Mouse (Mus musculus): ENCODE measurements around the gene Luc7l2. TPM values are rescaled to one million over a fixed set of nuclear protein-coding genes. Genes with fewer than 3 reads are reported as not detected.
"Not testable (repeated sequence)": the region's sequence is repeated elsewhere in the genome, so short reads cannot be mapped to it uniquely, and the experiment has no call there.

Gene Luc7l2
- polyA plus RNA-seq, 1 experiment from 2014 or later: 39.7 TPM

DNA sequence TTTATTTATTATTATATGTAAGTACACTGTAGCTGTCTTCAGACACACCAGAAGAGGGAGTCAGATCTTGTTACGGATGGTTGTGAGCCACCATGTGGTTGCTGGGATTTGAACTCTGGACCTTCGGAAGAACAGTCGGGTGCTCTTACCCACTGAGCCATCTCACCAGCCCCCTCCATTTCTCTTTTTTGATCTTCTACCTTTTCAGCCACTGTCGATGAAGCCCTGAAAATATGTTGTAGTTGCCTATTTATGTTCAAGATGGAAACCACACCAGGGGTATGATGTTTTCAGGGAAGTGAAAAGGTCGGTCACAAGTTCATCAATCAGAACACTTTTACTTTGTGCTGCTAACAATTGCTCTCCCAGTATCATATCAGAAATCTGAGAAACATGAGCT is 7.0 kb upstream of the Luc7l2 start:
- H3K36me3 ChIP-seq: peaks cover 13% of the 10 kb centered on the region
- WGBS: 91% methylated on average over 4 of the region's 5 CpGs
- not testable (repeated sequence) for H3K4me3 ChIP-seq; DNase-seq (ENCODE audit: low spot score); H3K4me1 ChIP-seq; H3K27ac ChIP-seq; H3K27me3 ChIP-seq (ENCODE audit: low read depth, poor library complexity, severe bottlenecking); H3K9me3 ChIP-seq (replicated peaks)

GRCm38 (mm10) chr6:38547005-38547404 is 4.1 kb upstream of the Luc7l2 start:
- H3K36me3 ChIP-seq; H3K27me3 ChIP-seq (ENCODE audit: low read depth, poor library complexity, severe bottlenecking); H3K9me3 ChIP-seq (replicated peaks); DNase-seq (ENCODE audit: low spot score); H3K27ac ChIP-seq; H3K4me1 ChIP-seq; H3K4me3 ChIP-seq: not testable (repeated sequence)
- WGBS: 89% methylated on average over 2 of the region's 2 CpGs

DNA sequence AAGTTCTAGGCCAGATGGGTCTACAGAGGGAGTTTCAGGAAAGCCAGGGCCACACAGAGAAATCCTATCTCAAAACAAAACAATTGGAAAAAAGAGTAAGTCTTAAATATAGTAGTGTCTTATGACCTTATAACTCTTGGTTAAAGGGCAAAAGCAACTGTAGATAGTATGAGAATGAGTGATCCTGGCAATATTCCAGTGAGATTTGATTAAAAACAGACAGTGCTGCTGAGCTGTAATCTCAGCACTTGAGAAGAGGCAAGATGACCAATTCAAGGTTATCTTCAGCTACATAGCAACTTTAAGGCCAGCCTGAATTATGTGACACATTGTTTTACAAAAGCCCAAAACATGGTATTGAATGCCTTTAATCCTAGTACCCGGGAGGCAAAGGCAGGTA is 3.4 kb upstream of the Luc7l2 start:
- no peak overlapping the region for H3K27ac ChIP-seq
- no peak overlapping the region for H3K4me3 ChIP-seq
- H3K36me3 ChIP-seq: no peaks in the 10 kb centered on the region
- H3K9me3 ChIP-seq (replicated peaks): no peaks in the 10 kb centered on the region
- 83% methylated on average over 1 of the region's 1 CpGs for WGBS
- no peaks in the 10 kb centered on the region for H3K27me3 ChIP-seq (ENCODE audit: low read depth, poor library complexity, severe bottlenecking)
- no peak for DNase-seq (ENCODE audit: low spot score)
- H3K4me1 ChIP-seq: no peaks in the 10 kb centered on the region; the same call in 1 of the 2 replicates

GRCm38 (mm10) chr6:38548595-38548994 is 2.5 kb upstream of the Luc7l2 start:
- H3K9me3 ChIP-seq (replicated peaks); H3K4me1 ChIP-seq; H3K36me3 ChIP-seq; H3K4me3 ChIP-seq; H3K27ac ChIP-seq; H3K27me3 ChIP-seq (ENCODE audit: low read depth, poor library complexity, severe bottlenecking); DNase-seq (ENCODE audit: low spot score): not testable (repeated sequence)
- whole genome bisulfite sequencing: 90% methylated on average over 7 of the region's 7 CpGs

- peaks cover 11% of the 10 kb centered on the region for H3K4me1 ChIP-seq
- H3K9me3 ChIP-seq (replicated peaks); H3K27me3 ChIP-seq (ENCODE audit: low read depth, poor library complexity, severe bottlenecking); H3K27ac ChIP-seq; H3K36me3 ChIP-seq; DNase-seq (ENCODE audit: low spot score): not testable (repeated sequence)
- H3K4me3 ChIP-seq: peak overlapping the region; percentile 89
- WGBS: 88% methylated on average over 6 of the region's 6 CpGs
Measured at GRCm38 (mm10) chr6:38549840-38550239, 1.3 kb upstream of the Luc7l2 start.

DNA sequence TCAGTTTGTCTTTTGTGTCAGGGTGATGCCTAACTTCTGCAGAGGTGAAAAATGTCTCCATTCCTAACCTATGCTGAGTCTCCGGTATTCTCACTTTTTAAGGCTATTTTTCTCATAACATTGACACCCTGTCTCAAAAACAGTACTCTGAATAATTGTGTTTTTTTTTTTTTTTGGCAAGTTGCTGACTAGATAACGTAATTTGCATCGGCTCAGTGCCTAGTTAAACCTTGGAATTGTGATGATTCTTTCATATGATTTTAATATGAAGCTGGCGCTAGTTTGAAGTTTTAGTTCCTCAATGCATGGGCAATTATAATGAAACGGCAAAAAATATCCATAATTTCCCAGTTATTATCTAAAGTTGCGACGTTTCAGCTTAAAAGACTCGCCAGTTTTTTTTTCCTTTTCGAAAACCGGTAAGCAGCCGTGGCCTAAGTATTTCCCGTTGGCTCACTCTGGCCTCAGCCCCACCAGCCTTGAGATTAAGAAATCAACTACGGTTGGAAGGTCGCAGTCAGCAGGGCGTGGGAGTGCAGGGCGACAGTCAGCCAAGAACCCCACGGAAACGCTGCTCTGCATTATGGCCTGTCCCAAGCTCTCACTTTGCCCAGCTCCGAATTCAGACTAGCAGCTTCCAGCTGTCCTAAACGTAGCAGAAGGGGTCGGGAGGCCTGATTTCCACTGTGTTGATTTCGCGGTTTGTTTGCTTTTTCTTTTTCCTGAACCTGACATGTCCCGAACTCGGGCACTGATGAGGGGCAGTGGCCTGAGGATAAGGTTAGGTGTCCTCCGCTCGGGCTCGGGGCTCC is 678 bp upstream of the Luc7l2 start:
- H3K9me3 ChIP-seq (replicated peaks): no peaks in the 10 kb centered on the region
- H3K4me3 ChIP-seq: peak overlapping the region; percentile 89
- DNase-seq (ENCODE audit: low spot score): no peak
- H3K36me3 ChIP-seq: peaks cover 7% of the 10 kb centered on the region
- H3K27ac ChIP-seq: peak overlapping the region; percentile 99
- 11% methylated on average over 28 of the region's 28 CpGs for WGBS
- H3K4me1 ChIP-seq: peaks cover 11% of the 10 kb centered on the region
- no peaks in the 10 kb centered on the region for H3K27me3 ChIP-seq (ENCODE audit: low read depth, poor library complexity, severe bottlenecking)

DNA sequence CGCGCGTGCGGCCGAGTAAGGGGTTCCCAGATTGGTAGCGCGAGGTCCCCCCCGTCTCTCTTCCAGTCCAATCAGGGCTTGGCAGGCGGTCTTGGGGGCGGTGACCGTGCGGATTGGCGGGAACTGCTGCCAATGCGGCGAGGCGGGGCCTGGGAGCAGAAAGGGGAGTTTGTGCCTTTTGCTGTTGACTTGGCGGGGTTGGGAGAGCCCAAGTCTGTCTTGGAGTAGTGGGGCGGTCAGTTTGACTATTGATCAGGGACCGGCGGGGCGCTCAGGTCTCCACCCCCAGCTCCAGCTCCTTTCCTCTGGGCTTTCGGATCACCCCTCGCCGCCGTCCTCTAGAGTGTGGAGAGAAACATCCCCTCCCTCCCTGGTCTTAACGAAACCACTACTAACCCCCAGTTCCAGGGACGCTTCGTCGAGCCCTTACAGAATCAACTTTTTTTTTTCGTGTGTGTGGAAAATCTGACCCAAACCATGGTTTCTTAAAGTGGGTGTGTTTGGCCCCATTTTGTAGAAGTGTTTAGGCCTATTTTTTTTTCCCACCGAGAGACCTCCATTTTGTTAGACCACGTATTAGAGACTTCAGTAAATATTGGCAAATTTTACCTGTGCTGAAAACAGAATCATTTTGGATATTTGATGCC is 978 bp downstream of the Luc7l2 start:
- Histone ChIP-seq H3K4me1 (peaks cover 11% of the 10 kb centered on the region), H3K4me3 (peak overlapping the region; percentile 89), H3K27ac (peak overlapping the region; percentile 99), H3K9me3 (replicated peaks) (no peaks in the 10 kb centered on the region), H3K27me3 (ENCODE audit: low read depth, poor library complexity, severe bottlenecking) (no peaks in the 10 kb centered on the region), H3K36me3 (peaks cover 20% of the 10 kb centered on the region)
- DNase-seq (ENCODE audit: low spot score): peak; percentile 98
- under 1% methylated on average over 32 of the region's 32 CpGs for WGBS

GRCm38 (mm10) chr6:38552636-38553000 is 1.5 kb downstream of the Luc7l2 start:
- H3K4me3 ChIP-seq: peak overlapping the region; percentile 89
- H3K36me3 ChIP-seq: peaks cover 26% of the 10 kb centered on the region
- no peak for DNase-seq (ENCODE audit: low spot score)
- no peaks in the 10 kb centered on the region for H3K9me3 ChIP-seq (replicated peaks)
- WGBS: 29% methylated on average over 5 of the region's 5 CpGs
- H3K27me3 ChIP-seq (ENCODE audit: low read depth, poor library complexity, severe bottlenecking): no peaks in the 10 kb centered on the region
- H3K4me1 ChIP-seq: peaks cover 11% of the 10 kb centered on the region
- peak overlapping the region; percentile 99 for H3K27ac ChIP-seq

DNA sequence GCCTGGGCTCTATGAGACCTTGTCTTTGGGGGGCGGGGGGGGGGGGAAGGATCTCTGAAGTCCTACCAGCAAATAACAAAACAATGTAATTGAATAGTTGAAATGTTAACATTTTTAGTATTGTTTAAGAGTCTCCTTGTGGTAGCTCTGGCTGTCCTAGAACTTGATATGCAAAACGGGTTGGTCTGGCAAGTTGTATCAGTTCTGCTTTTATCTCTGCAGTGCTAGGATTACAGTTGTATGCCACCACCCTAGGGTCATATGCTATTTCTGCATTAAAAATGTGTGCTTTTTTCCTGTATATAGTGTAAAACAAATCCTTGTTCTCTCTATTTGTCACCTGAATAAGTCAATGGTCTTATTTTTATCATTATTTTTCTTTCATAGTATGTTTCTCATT is 25.0 kb downstream of the Luc7l2 start:
- H3K4me3 ChIP-seq: no peak overlapping the region
- no peak overlapping the region for H3K27ac ChIP-seq
- 91% methylated on average over 2 of the region's 2 CpGs for WGBS
- H3K27me3 ChIP-seq (ENCODE audit: low read depth, poor library complexity, severe bottlenecking): no peaks in the 10 kb centered on the region
- DNase-seq (ENCODE audit: low spot score): no peak
- H3K4me1 ChIP-seq: no peaks in the 10 kb centered on the region
- peaks cover 98% of the 10 kb centered on the region for H3K36me3 ChIP-seq
- H3K9me3 ChIP-seq (replicated peaks): no peaks in the 10 kb centered on the region

DNA sequence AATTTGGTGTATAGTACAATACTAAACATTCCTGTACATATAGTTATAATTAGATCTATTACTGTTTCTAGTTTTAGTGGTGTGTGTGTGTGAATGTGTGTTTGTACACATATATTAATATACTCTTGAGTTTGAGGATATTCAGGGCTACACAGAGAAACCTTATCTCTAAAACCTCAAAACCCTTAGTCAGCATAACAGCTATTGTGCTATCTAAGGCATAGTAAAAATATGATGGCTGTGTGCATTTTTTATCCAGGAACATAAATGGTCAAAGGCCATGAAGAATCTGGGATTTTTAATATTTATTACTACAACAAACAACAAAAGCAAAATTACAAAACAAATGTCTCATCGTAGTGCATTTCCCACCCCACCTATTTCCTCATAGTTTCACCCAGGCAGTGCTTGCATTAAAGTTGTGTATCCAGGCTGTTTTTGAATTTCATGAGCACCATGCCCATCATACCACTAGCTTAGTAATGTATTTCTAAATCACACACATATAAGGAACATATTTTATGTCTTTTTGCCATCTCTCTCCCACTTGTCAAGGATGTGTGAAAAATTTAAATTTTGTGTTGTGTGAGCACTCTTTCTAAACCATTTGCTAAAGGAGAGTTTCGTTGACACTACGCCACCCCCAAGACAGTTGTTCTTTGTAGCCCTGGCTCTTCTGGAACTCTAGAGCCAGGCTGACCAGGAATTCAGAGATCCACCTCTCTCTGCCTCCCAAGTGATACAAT is 29.2 kb downstream of the Luc7l2 start:
- no peaks in the 10 kb centered on the region for H3K4me1 ChIP-seq
- no peaks in the 10 kb centered on the region for H3K27me3 ChIP-seq (ENCODE audit: low read depth, poor library complexity, severe bottlenecking)
- H3K36me3 ChIP-seq: peaks cover 89% of the 10 kb centered on the region
- no peaks in the 10 kb centered on the region for H3K9me3 ChIP-seq (replicated peaks)
- no peak overlapping the region for H3K27ac ChIP-seq
- DNase-seq (ENCODE audit: low spot score): no peak
- WGBS: 100% methylated on average over 3 of the region's 3 CpGs
- no peak overlapping the region for H3K4me3 ChIP-seq

- 95% methylated on average over 3 of the region's 3 CpGs for WGBS
- Histone ChIP-seq H3K4me3 (no peak overlapping the region), H3K4me1 (no peaks in the 10 kb centered on the region), H3K36me3 (peaks cover 89% of the 10 kb centered on the region), H3K27ac (no peak overlapping the region), H3K9me3 (replicated peaks) (no peaks in the 10 kb centered on the region), H3K27me3 (ENCODE audit: low read depth, poor library complexity, severe bottlenecking) (no peaks in the 10 kb centered on the region)
- DNase-seq (ENCODE audit: low spot score): no peak
Measured at GRCm38 (mm10) chr6:38581711-38582110, 30.6 kb downstream of the Luc7l2 start.

DNA sequence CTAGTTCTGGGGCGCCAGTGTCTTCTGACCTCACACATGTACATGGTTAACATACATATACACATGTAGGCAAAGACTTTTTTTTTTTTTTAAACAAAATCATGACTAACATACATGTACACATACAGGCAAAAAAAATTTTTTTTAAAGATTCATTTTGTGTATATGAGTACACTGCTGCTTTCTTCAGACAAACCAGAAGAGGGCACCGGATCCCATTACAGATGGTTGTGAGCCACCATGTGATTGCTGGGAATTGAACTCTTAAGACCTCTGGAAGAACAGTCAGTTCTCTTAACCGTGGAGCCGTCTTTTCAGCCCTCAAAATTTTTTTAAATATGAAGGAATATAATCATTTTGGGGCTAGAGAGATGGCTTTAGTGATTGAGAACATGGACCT is 46.3 kb downstream of the Luc7l2 start:
- no peak overlapping the region for H3K4me3 ChIP-seq
- H3K9me3 ChIP-seq (replicated peaks): no peaks in the 10 kb centered on the region
- no peaks in the 10 kb centered on the region for H3K27me3 ChIP-seq (ENCODE audit: low read depth, poor library complexity, severe bottlenecking)
- no peaks in the 10 kb centered on the region for H3K4me1 ChIP-seq
- WGBS: 94% methylated on average over 4 of the region's 4 CpGs
- no peak for DNase-seq (ENCODE audit: low spot score)
- H3K27ac ChIP-seq: no peak overlapping the region
- H3K36me3 ChIP-seq: peaks cover 95% of the 10 kb centered on the region

DNA sequence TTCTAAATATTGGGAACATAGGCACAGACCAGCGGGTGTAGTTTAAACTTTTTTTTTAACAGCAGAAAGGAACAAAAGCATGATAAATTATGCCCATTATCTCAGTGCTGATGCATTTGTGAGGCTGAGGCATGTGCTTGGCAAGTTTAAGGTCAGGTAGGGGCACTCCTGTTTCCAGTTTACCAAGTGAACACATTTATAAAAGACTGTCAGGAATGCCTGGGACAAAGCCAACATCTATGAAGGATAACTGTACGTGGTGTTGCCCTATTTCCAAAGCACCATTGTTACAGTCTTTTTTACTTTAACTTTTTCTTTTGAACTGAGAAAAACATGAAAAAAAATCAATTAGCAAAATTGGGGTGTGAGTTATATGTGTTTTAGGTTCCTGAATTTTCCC is 58.8 kb downstream of the Luc7l2 start:
- Histone ChIP-seq H3K27me3 (ENCODE audit: low read depth, poor library complexity, severe bottlenecking) (no peaks in the 10 kb centered on the region), H3K9me3 (replicated peaks) (no peaks in the 10 kb centered on the region), H3K36me3 (peaks cover 79% of the 10 kb centered on the region), H3K4me1 (no peaks in the 10 kb centered on the region), H3K27ac (no peak overlapping the region), H3K4me3 (no peak overlapping the region)
- DNase-seq (ENCODE audit: low spot score): no peak
- WGBS: 80% methylated on average over 2 of the region's 2 CpGs

Data from limb, embryonic 10.5 days (tissue).